ENCODE assay signal across 9 mouse cellular contexts in genomic region chr9:25041665-25042064, GRCm38 (mm10). TPM values are rescaled to one million over a fixed set of nuclear protein-coding genes. Genes with fewer than 3 reads are reported as not detected.
DNase-seq lines count a peak whose midpoint lies in the region; ATAC-seq lines count a peak whose summit lies in the region.
"Had no signal": no experiment of that assay in that cellular context is flagged by ENCODE, and none has a peak within 500 bp of the region (broad histone marks: within the 10 kb centered on the region; RNA-seq: fewer than 3 reads in every experiment).

No protein-coding gene starts in this region.

- peak; percentile 64 for DNase-seq in forebrain, embryonic 11.5 days (ENCODE audit: low spot score)
- peak; percentile 35 for DNase-seq in urinary bladder, postnatal 25 days (ENCODE audit: low spot score)
- DNase-seq in urinary bladder, postnatal 4 days (ENCODE audit: low spot score in 2 of 2), result no peak
- DNase-seq in embryonic facial prominence, embryonic 14.5 days (ENCODE audit: low spot score), result peak; percentile 83
- peak; percentile 58 for DNase-seq in kidney, postnatal 14 days
- DNase-seq in mesoderm, embryonic 11.5 days (ENCODE audit: low read depth, low spot score), result peak; percentile 83
- DNase-seq in thymus, postnatal 4 days, result peak; percentile 21

- H3K4me1 ChIP-seq in forebrain, embryonic 11.5 days (replicated peaks; ENCODE audit: control insufficient read depth, insufficient read depth, low read length), result no peaks in the 10 kb centered on the region
- H3K4me1 ChIP-seq in forebrain, embryonic 15.5 days, result no peaks in the 10 kb centered on the region
- H3K4me1 ChIP-seq in embryonic facial prominence, embryonic 14.5 days (ENCODE audit: control insufficient read depth, insufficient read depth, low read length), result no peaks in the 10 kb centered on the region
- H3K4me1 ChIP-seq: hindbrain, embryonic 15.5 days had no signal

- H3K27me3 ChIP-seq in forebrain, embryonic 11.5 days (ENCODE audit: control insufficient read depth, insufficient read depth, low read length), result no peaks in the 10 kb centered on the region
- no peaks in the 10 kb centered on the region for H3K27me3 ChIP-seq in forebrain, embryonic 15.5 days
- H3K27me3 ChIP-seq in embryonic facial prominence, embryonic 14.5 days (replicated peaks; ENCODE audit: control insufficient read depth, insufficient read depth, low read length), result no peaks in the 10 kb centered on the region
- H3K27me3 ChIP-seq: hindbrain, embryonic 15.5 days had no signal

- H3K27ac ChIP-seq in forebrain, embryonic 11.5 days (ENCODE audit: low read depth, low read length), result no peak overlapping the region
- H3K27ac ChIP-seq in forebrain, embryonic 15.5 days (replicated peaks), result no peak overlapping the region
- no peak overlapping the region for H3K27ac ChIP-seq in embryonic facial prominence, embryonic 14.5 days (replicated peaks; ENCODE audit: low read depth, low read length)
- H3K27ac ChIP-seq: hindbrain, embryonic 15.5 days had no signal

- H3K36me3 ChIP-seq in forebrain, embryonic 11.5 days (ENCODE audit: control insufficient read depth, insufficient read depth, low read length), result no peaks in the 10 kb centered on the region
- no peaks in the 10 kb centered on the region for H3K36me3 ChIP-seq in forebrain, embryonic 15.5 days
- H3K36me3 ChIP-seq in embryonic facial prominence, embryonic 14.5 days (ENCODE audit: control insufficient read depth, insufficient read depth, low read length), result no peaks in the 10 kb centered on the region
- H3K36me3 ChIP-seq: hindbrain, embryonic 15.5 days had no signal

- H3K9me3 ChIP-seq in forebrain, embryonic 11.5 days (ENCODE audit: control insufficient read depth, low read length), result no peaks in the 10 kb centered on the region
- H3K9me3 ChIP-seq in forebrain, embryonic 15.5 days, result no peaks in the 10 kb centered on the region
- no peaks in the 10 kb centered on the region for H3K9me3 ChIP-seq in embryonic facial prominence, embryonic 14.5 days (ENCODE audit: control insufficient read depth, low read length)
- H3K9me3 ChIP-seq: hindbrain, embryonic 15.5 days had no signal

- H3K4me2 ChIP-seq in forebrain, embryonic 11.5 days (ENCODE audit: low read depth, low read length, severe bottlenecking), result no peak overlapping the region
- no peak overlapping the region for H3K4me2 ChIP-seq in forebrain, embryonic 15.5 days (replicated peaks)
- no peak overlapping the region for H3K4me2 ChIP-seq in embryonic facial prominence, embryonic 14.5 days (ENCODE audit: low read depth, low read length)
- H3K4me2 ChIP-seq: hindbrain, embryonic 15.5 days had no signal

- 27% methylated on average over 6 of the region's 6 CpGs for WGBS in forebrain, embryonic 11.5 days
- WGBS in forebrain, embryonic 15.5 days, result 26% methylated on average over 6 of the region's 6 CpGs
- 27% methylated on average over 6 of the region's 6 CpGs for WGBS in embryonic facial prominence, embryonic 14.5 days

- no peak overlapping the region for H3K9ac ChIP-seq in forebrain, embryonic 11.5 days (ENCODE audit: low read length)
- H3K9ac ChIP-seq in forebrain, embryonic 15.5 days (replicated peaks), result no peak overlapping the region
- no peak overlapping the region for H3K9ac ChIP-seq in embryonic facial prominence, embryonic 14.5 days (ENCODE audit: low read depth, low read length)
- H3K9ac ChIP-seq: hindbrain, embryonic 15.5 days had no signal

- ATAC-seq in forebrain, embryonic 11.5 days (replicated peaks; ENCODE audit: low FRiP score), result 0 out of 2 replicates have a peak, but pooled peaks have one; percentile 42
- no peak for ATAC-seq in forebrain, embryonic 15.5 days (replicated peaks)
- ATAC-seq in embryonic facial prominence, embryonic 14.5 days (ENCODE audit: low read depth), result no peak

- no peak overlapping the region for H3K4me3 ChIP-seq in forebrain, embryonic 11.5 days (ENCODE audit: low read depth, low read length)
- no peak overlapping the region for H3K4me3 ChIP-seq in forebrain, embryonic 15.5 days
- no peak overlapping the region for H3K4me3 ChIP-seq in embryonic facial prominence, embryonic 14.5 days (ENCODE audit: low read depth, low read length)
- H3K4me3 ChIP-seq: hindbrain, embryonic 15.5 days had no signal

RNA-seq across cellular contexts. Expression of gene Gm10181, which starts 47.6 kb away (rescaled TPM):
- polyA plus RNA-seq in forebrain, embryonic 11.5 days (2014; fragmentation: Nextera tagmentation; extraction: Ambion mirVana), result not detected in 2 replicates
- not detected in 2 replicates for polyA plus RNA-seq in forebrain, embryonic 15.5 days (2015; fragmentation: Nextera tagmentation; extraction: Ambion mirVana)
- not detected in 2 replicates for polyA plus RNA-seq in embryonic facial prominence, embryonic 14.5 days (2014; fragmentation: Nextera tagmentation; extraction: Ambion mirVana)
- polyA plus RNA-seq: hindbrain, embryonic 15.5 days had no signal

Comparison
In these comparisons a context has a peak if more than half of its experiments do, and no peak if none do; other contexts are left out.
1. DNase-seq: peak in forebrain, embryonic 11.5 days (single experiment), urinary bladder, postnatal 25 days (single experiment), embryonic facial prominence, embryonic 14.5 days (single experiment), kidney, postnatal 14 days (single experiment), mesoderm, embryonic 11.5 days (single experiment) and thymus, postnatal 4 days (single experiment); none in urinary bladder, postnatal 4 days (0 of 2).